Mouse (Mus musculus): ENCODE results near the gene Lrrc73.

- TF ChIP-seq CTCF (IDR thresholded peaks at IDR 0.05; ENCODE audit: low read depth) (no peak), EP300 (IDR thresholded peaks at IDR 0.05; ENCODE audit: low read depth) (no peak)
Observed at GRCm38 (mm10) chr17:46282483-46283123, 29.3 kb downstream of the Lrrc73 start, which contains the start of gene Tjap1.
